Mouse (Mus musculus) gastrocnemius, postnatal 14 days (tissue): ENCODE data around the gene Slmap. TPM values are rescaled to one million over a fixed set of nuclear protein-coding genes. Genes with fewer than 3 reads are reported as not detected.

Experiments used
- DNase-seq: peaks from one replicate; pipeline ENCODE4 v3.0.0; 2021; ENCODE audit warnings: mixed read lengths
- intact Hi-C: fragments of 180-260 bp; cut with DNase I; formaldehyde crosslinking; loops from one replicate; pipeline ENCODE4 v1.15.1; 2025; ENCODE audit warnings: low total_unique reads
- total RNA-seq, 2 experiments: library from RNA; stranded (reverse); gene quantifications; 2 replicates each; pipeline ENCODE4 v1.2.3; 2021

Gene Slmap
- total RNA-seq, 2 experiments from 2014 or later: 92.1 to 106 TPM

GRCm38 (mm10) chr14:26488329-26489020, 46.3 kb downstream of the Slmap start:
- DNase-seq: no peak
- intact Hi-C loops: no loop called here

- intact Hi-C loops: no loop called here
- no peak for DNase-seq
Measured at GRCm38 (mm10) chr14:26486416-26487198, 48.1 kb downstream of the Slmap start.

- intact Hi-C loops: no loop called here
- no peak for DNase-seq
Measured at GRCm38 (mm10) chr14:26481457-26481856, 53.3 kb downstream of the Slmap start.

GRCm38 (mm10) chr14:26477738-26478137, 57.0 kb downstream of the Slmap start:
- intact Hi-C loops: no loop called here
- no peak for DNase-seq

GRCm38 (mm10) chr14:26476391-26476790, 58.3 kb downstream of the Slmap start:
- intact Hi-C loops: no loop called here
- no peak for DNase-seq

- intact Hi-C loops: no loop called here
- no peak for DNase-seq
Measured at GRCm38 (mm10) chr14:26467974-26468373, 66.8 kb downstream of the Slmap start.

- intact Hi-C loops: no loop called here
- DNase-seq: no peak
Measured at GRCm38 (mm10) chr14:26466544-26467125, 68.1 kb downstream of the Slmap start.

GRCm38 (mm10) chr14:26465898-26466297, 68.8 kb downstream of the Slmap start:
- intact Hi-C loops: no loop called here
- no peak for DNase-seq

GRCm38 (mm10) chr14:26459516-26459915, 75.2 kb downstream of the Slmap start:
- intact Hi-C loops: no loop called here
- DNase-seq: peak; percentile 9

GRCm38 (mm10) chr14:26454851-26455250, 79.9 kb downstream of the Slmap start:
- intact Hi-C loops: no loop called here
- DNase-seq: no peak

GRCm38 (mm10) chr14:26450036-26450800, 84.5 kb downstream of the Slmap start:
- DNase-seq: peak; percentile 54
- intact Hi-C loops: no loop called here

- intact Hi-C loops: no loop called here
- no peak for DNase-seq
Measured at GRCm38 (mm10) chr14:26448581-26448980, 86.2 kb downstream of the Slmap start.

GRCm38 (mm10) chr14:26447223-26447622, 87.5 kb downstream of the Slmap start:
- DNase-seq: no peak

GRCm38 (mm10) chr14:26446538-26446937, 88.2 kb downstream of the Slmap start:
- no peak for DNase-seq
- intact Hi-C loops: no loop called here

More at GRCm38 (mm10) chr14:26447223-26447622, 87.5 kb downstream of the Slmap start:
- intact Hi-C loops: no loop called here

GRCm38 (mm10) chr14:26442534-26442933, 92.2 kb downstream of the Slmap start:
- intact Hi-C loops: no loop called here
- DNase-seq: no peak

GRCm38 (mm10) chr14:26441041-26441812, 93.5 kb downstream of the Slmap start:
- no peak for DNase-seq
- intact Hi-C loops: no loop called here

GRCm38 (mm10) chr14:26439996-26440395, 94.7 kb downstream of the Slmap start:
- DNase-seq: no peak
- intact Hi-C loops: no loop called here

GRCm38 (mm10) chr14:26437771-26438170, 97.0 kb downstream of the Slmap start:
- DNase-seq: no peak
- intact Hi-C loops: no loop called here

GRCm38 (mm10) chr14:26436304-26436703, 98.4 kb downstream of the Slmap start:
- no peak for DNase-seq
- intact Hi-C loops: no loop called here
